Mouse (Mus musculus): ENCODE results near the gene Hoxc5.

The Hoxc5 gene

DNA sequence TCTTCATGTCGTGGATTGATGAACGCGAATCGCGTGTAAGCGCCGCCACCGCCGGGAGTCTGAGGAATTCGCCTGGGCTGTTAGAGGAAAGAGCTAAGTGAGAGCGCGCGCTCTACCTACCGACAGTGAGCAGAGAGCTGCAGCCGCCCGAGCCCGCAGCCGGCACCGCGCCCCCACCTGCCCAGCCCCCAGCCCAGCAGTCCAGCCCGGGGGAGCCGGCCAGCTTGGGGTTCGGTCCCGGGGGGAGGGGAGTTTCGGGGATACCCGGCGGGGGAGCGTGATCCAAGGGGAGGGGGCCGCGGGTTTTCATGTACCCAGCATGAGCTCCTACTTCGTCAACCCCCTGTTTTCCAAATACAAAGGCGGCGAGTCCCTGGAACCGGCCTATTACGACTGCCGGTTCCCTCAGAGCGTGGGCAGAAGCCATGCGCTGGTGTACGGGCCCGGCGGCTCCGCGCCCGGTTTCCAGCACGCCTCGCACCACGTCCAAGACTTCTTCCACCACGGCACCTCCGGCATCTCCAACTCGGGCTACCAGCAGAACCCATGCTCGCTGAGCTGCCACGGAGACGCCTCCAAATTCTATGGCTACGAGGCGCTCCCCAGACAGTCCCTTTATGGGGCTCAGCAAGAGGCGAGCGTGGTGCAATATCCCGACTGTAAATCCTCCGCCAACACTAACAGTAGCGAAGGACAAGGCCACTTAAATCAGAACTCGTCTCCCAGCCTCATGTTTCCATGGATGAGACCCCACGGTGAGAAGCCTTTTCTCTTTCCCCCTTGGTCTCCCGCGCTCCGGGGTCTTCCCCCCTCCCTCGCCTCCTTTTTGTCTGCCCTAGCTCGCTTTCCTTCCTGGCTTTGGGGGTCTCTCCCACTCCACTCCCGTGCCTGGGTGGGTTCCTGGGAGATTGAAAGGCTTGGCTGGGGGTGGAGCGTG is 23.5 kb downstream of the Hoxc5 start, which contains the start of gene Hoxc8:
Gene Hoxc8 (plus strand): TSS at position 147 of the 937 bp plus-strand sequence.
- DNase-seq = no peak

DNA sequence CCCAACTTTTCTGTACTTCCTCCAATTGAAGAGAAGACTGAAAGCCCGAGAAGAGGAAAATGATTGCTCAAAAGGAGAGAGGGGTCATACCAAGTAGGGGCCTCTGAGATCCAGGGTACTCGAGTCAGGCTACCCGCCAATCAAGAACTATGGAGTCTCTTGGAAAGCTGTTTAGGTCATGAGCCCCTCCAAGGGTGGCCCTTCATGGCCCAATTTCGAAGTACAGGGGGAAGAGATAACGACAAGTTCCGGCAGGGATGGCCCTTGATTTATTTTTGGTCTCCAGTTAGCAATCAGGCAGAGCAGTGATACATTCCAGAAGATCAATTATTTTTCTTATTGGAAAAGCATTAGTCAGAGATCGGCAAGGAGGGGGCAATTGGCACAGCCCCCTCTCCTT is 24.5 kb downstream of the Hoxc5 start:
- DNase-seq = no peak

- no peak for DNase-seq
These were observed 25.0 kb downstream of the Hoxc5 start for GRCm38 (mm10) chr15:102992206-102992605.

DNA sequence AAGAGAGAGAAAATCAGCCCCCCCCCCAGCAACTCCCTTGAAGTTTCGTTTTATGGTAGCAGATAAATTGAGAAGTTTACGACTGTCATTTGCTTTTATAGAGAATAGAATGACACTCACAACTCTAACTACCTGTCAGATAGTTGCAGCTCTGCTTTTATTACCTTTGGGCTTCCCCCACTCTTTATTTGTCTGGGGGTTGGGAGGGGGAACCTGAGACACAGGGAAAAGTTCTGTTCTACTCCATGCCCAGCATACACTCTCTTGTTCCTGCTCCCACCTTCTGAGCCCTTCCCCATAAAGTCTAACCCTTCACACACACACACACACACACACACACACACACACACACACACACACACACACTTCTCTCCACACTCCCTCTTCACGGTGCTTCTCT is 25.6 kb downstream of the Hoxc5 start:
- DNase-seq = no peak

DNA sequence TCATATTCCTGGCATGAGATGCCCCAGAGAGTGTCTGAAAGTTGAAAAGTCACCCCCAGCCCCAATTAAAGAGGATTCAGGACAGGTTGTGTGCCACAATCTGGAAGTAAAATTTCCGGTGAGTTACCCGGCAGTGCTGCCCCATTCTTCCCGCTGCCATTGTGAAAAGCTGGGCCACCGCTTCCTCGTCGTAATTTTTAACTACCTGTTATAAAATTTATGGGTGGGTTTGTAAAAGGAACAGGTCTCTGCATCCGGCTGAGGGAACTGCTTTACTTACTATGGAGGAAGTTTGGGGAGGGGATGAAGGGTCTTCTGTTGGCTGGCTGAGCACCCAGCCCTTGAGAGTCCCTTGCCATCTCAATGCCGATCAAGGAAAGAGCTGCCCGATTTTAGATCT is 29.3 kb downstream of the Hoxc5 start:
- no peak for DNase-seq

DNA sequence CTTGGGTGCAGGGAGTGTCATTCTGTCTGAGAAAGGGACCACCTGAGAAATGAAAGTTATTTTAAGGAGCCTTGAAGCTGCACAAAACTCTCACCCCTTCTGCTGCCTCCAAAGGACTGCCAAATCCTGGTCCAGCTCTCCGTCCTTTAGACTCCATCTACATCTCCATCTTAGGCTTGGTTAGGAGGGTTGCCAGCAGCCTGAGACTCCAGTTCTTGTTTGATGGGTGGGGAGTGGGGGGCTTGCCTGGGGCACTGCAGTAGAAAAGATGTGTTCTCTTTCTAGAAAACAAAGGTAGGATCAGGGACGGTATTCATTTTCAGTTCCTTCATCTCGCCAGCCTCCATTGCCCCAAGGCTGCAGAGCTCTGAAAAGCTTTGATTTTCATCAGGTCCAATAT is 30.2 kb downstream of the Hoxc5 start:
- DNase-seq = no peak

DNA sequence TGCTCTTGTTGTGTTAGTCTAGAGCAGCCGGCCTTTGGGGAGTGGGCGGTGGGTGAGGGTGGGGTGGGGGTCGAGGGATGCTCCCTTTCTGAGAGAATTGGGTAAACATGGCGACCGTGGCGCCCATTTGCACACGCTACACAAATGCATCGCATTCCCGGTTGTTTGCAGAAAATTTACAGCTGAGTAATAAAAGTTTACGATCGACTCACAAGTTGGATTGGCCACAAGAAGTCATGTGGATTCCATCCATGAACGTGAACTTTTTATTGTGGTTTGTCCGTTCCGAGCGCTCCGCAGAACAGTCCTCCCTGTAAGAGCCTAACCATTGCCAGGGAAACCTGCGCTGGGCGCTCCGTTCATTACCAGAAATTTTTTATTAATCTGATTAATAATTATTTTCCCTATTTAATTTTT is 30.7 kb downstream of the Hoxc5 start, which contains the start of gene Hoxc6:
Gene Hoxc6 (plus strand): TSS at position 319 of the 417 bp plus-strand sequence.
- no peak for DNase-seq

DNA sequence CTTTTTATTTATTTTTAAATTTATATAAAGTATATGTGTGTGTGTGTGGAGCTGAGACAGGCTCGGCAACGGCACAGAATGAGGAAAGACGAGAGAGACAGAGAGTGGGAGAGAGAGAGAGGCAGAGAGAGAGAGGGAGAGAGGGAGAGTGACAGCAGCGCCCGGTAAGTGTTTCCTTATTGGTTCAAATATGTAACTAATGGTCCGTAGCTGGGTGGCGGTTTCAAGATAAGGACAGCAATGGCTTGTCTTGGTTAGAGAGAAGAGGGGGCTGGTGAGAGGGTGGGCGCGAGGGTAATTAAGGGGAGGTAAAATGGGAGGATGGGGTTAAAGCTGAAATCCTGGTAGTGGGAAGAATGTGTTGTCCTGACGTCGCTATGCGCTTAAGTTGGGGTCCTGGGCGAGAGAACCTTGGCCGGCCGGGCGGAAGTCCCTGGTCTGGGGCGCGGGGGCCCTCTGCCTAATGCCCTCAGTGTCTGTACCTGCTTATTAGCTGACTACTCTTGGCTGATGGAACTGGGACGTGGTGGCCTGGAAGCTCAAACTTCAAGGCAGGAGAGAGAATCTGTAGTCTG is 31.5 kb downstream of the Hoxc5 start:
- DNase-seq = no peak

DNA sequence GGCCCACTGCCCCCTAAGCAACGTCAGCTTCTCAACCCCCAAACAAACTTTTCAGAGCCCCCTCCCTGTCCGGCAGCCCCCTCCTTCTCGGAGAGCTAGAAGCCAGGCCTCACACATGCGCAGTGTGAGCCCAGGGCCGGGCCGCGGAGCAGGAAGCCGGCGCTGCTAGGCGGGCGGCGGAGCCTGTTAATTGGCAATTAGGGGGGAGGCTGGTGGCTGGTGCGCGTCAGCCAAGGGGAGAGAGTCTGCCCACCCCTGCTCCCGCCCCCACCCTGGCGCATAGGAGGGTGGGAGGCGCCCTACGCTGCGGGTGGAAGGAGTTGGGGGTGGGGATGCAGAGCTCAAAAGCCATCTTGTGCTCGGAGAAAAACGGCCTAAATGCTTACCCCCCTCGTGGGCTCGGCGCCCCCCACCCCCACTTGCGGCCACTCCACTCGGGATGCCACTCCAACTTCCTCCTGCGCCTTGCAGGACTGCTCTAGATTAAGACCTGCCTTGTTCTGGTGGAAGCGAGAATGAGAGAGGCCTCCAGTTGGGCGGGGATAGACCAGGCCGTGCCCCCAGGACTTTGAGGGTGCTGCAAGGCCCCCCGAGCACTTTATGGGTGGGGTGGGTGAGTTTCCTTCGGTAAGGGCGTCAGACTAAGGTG is 32.1 kb downstream of the Hoxc5 start:
- no peak for DNase-seq

DNA sequence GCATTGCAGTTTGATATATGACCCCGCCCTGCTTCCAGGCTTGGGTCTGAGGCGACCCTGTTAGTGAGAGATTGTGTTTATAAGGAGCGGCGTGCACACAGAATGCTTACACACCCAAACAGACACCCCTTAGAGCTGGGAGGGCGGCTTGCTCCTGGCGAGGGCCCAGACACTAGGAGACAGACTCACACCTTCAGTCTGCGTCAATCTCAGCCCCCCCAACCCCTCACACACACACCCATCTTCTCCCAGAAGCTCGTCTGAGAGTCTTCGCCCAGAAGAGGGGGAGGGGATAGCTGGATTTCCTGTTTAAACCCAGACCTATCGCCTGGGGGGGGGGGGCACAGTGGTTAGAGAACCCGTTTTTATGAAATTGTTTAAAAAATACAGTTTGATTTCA is 32.7 kb downstream of the Hoxc5 start:
- DNase-seq = no peak

GRCm38 (mm10) chr15:103000501-103000901 is 33.3 kb downstream of the Hoxc5 start:
- no peak for DNase-seq

DNA sequence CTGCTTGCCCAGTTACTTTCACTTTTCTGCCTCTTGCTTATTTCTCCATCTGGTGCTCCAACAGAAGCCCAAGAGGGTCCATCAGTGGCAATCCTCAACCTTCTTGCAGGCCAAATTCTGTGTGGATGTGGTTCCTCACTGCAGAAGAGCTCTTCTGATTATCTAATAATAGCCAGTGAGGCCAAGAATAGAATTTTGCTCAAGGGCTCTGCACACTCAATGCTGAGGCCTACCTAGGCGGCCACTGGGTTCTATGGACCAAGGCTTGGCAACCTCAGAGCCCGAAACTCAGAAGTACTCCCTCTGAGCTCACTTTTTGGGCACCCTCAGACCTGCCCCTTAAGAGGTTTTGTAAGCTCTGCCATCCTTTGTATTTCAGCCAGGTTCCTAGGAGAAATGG is 34.1 kb downstream of the Hoxc5 start:
- no peak for DNase-seq

GRCm38 (mm10) chr15:103002156-103002555 is 34.9 kb downstream of the Hoxc5 start:
- DNase-seq = no peak

- no peak for DNase-seq
These were observed 35.7 kb downstream of the Hoxc5 start for GRCm38 (mm10) chr15:103002821-103003448.

GRCm38 (mm10) chr15:103005308-103005707 is 38.1 kb downstream of the Hoxc5 start:
- no peak for DNase-seq

DNA sequence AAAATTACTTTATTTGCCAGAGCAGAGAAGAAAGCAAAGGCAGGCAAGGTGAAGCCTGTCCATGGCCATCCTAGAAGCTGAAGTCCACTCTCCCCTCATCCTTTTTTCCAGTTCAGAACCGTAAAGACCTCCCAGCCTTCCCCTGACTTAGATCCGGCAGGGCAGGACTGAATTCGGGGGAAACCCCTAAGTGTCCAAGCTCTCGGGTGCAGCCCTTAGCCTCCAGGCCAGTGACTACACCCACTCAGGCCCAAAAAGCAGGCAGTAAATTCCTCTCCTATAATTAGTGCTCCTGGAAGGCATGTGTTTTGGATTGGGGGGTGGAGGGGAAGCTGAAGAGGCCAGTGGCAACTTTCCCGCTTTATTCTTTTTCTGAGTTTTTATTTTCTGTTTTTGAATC is 38.6 kb downstream of the Hoxc5 start:
- no peak for DNase-seq

DNA sequence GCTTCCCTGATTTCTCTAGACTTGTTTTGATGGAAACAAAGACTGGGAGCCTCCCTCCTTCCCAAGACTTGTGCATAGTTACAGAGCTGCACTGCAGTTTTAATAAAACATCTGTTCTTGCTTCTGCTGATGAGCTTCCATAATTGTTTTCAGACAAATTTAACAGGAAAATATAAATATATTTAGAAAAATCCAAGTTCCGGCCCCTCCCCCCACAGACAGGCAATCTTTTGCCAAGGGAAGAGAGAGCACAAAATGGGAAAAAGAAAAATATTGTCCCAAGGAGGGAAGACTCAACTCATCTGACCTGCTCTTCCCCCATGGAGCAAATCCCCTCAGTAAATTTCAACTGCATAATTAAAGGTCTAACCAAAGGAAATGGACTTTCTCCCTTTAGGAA is 39.1 kb downstream of the Hoxc5 start:
- no peak for DNase-seq

- no peak for DNase-seq
These were observed 42.2 kb downstream of the Hoxc5 start for GRCm38 (mm10) chr15:103009265-103010111.

GRCm38 (mm10) chr15:103010112-103010846 is 43.0 kb downstream of the Hoxc5 start:
- no peak for DNase-seq

GRCm38 (mm10) chr15:103010847-103011555 is 43.8 kb downstream of the Hoxc5 start:
- DNase-seq = no peak
